Mouse (Mus musculus): ENCODE measurements around the gene Gng5. TPM values are rescaled to one million over a fixed set of nuclear protein-coding genes. Genes with fewer than 3 reads are reported as not detected.

The Gng5 gene
- total and polyA plus RNA-seq, 3 experiments: 287 to 352 (median 299) TPM

- TF ChIP-seq GATA2 (IDR thresholded peaks at IDR 0.05; ENCODE audit: borderline replicate concordance, low read depth, low read length) (no peak), CTCF (IDR thresholded peaks at IDR 0.05; ENCODE audit: low read depth, low read length) (no peak), GATA1 (IDR thresholded peaks at IDR 0.05; ENCODE audit: borderline replicate concordance, low read length) (no peak), TAL1 (conservative IDR thresholded peaks at IDR 0.05; ENCODE audit: low read depth, low read length) (no peak), POLR2AphosphoS5 (IDR thresholded peaks at IDR 0.05; ENCODE audit: insufficient replicate concordance, low read depth, low read length) (no peak)
- DNase-seq (ENCODE audit: low spot score): peak; percentile 80
- Histone ChIP-seq H3K4me3 (ENCODE audit: low read depth, low read length) (peak within 1 kb of the TSS; percentile 88), H3K9me3 (replicated peaks) (no peaks in the 10 kb centered on the region), H3K27me3 (ENCODE audit: insufficient read depth, low read length) (no peaks in the 10 kb centered on the region), H3K36me3 (replicated peaks) (peaks cover 31% of the 10 kb centered on the region), H3K4me1 (ENCODE audit: insufficient read depth, low read depth, low read length) (peaks cover 21% of the 10 kb centered on the region)
- ATAC-seq (ENCODE audit: extremely low read depth, insufficient number of reproducible peaks, low FRiP score, poor library complexity, severe bottlenecking): peak; percentile 97
Observed at GRCm38 (mm10) chr3:146520798-146521651, 21.4 kb downstream of the Gng5 start, which contains the start of gene Rpf1. Rpf1 (minus strand) TSS chr3:146521429.

- no peaks in the 10 kb centered on the region for H3K27me3 ChIP-seq (ENCODE audit: insufficient read depth, low read length)
- no peak for TF ChIP-seq GATA2 (IDR thresholded peaks at IDR 0.05; ENCODE audit: borderline replicate concordance, low read depth, low read length)
- TF ChIP-seq GATA1 (IDR thresholded peaks at IDR 0.05; ENCODE audit: borderline replicate concordance, low read length): no peak
- no peak for TF ChIP-seq TAL1 (conservative IDR thresholded peaks at IDR 0.05; ENCODE audit: low read depth, low read length)
- TF ChIP-seq CTCF (IDR thresholded peaks at IDR 0.05; ENCODE audit: low read depth, low read length): no peak
- no peak for TF ChIP-seq POLR2AphosphoS5 (IDR thresholded peaks at IDR 0.05; ENCODE audit: insufficient replicate concordance, low read depth, low read length)
- DNase-seq (ENCODE audit: low spot score): no peak
- H3K36me3 ChIP-seq (replicated peaks): peaks cover 28% of the 10 kb centered on the region
- H3K4me3 ChIP-seq (ENCODE audit: low read depth, low read length): peak overlapping the region; percentile 88
- ATAC-seq (ENCODE audit: extremely low read depth, insufficient number of reproducible peaks, low FRiP score, poor library complexity, severe bottlenecking): peak; percentile 50
- H3K9me3 ChIP-seq (replicated peaks): no peaks in the 10 kb centered on the region
- H3K4me1 ChIP-seq (ENCODE audit: insufficient read depth, low read depth, low read length): peaks cover 21% of the 10 kb centered on the region
Observed at GRCm38 (mm10) chr3:146521652-146522020, 22.0 kb downstream of the Gng5 start.

GRCm38 (mm10) chr3:146528335-146528734, 28.7 kb downstream of the Gng5 start:
- Histone ChIP-seq H3K4me3 (ENCODE audit: low read depth, low read length) (no peak overlapping the region), H3K27me3 (ENCODE audit: insufficient read depth, low read length) (peaks cover 15% of the 10 kb centered on the region), H3K9me3 (replicated peaks) (no peaks in the 10 kb centered on the region), H3K4me1 (ENCODE audit: insufficient read depth, low read depth, low read length) (0 out of 2 replicates have a peak, but pooled peaks cover 2% of the 10 kb centered on the region), H3K36me3 (replicated peaks) (no peaks in the 10 kb centered on the region)
- TF ChIP-seq GATA2 (IDR thresholded peaks at IDR 0.05; ENCODE audit: borderline replicate concordance, low read depth, low read length) (no peak), POLR2AphosphoS5 (IDR thresholded peaks at IDR 0.05; ENCODE audit: insufficient replicate concordance, low read depth, low read length) (no peak), CTCF (IDR thresholded peaks at IDR 0.05; ENCODE audit: low read depth, low read length) (no peak), TAL1 (conservative IDR thresholded peaks at IDR 0.05; ENCODE audit: low read depth, low read length) (no peak), GATA1 (IDR thresholded peaks at IDR 0.05; ENCODE audit: borderline replicate concordance, low read length) (no peak)
- DNase-seq (ENCODE audit: low spot score) (no peak), ATAC-seq (ENCODE audit: extremely low read depth, insufficient number of reproducible peaks, low FRiP score, poor library complexity, severe bottlenecking) (no peak)

GRCm38 (mm10) chr3:146534986-146535385, 35.4 kb downstream of the Gng5 start:
- no peaks in the 10 kb centered on the region for H3K36me3 ChIP-seq (replicated peaks)
- DNase-seq (ENCODE audit: low spot score) (no peak), ATAC-seq (ENCODE audit: extremely low read depth, insufficient number of reproducible peaks, low FRiP score, poor library complexity, severe bottlenecking) (no peak)
- TF ChIP-seq GATA2 (IDR thresholded peaks at IDR 0.05; ENCODE audit: borderline replicate concordance, low read depth, low read length): no peak
- no peak for TF ChIP-seq GATA1 (IDR thresholded peaks at IDR 0.05; ENCODE audit: borderline replicate concordance, low read length)
- TF ChIP-seq POLR2AphosphoS5 (IDR thresholded peaks at IDR 0.05; ENCODE audit: insufficient replicate concordance, low read depth, low read length): no peak
- no peak for TF ChIP-seq CTCF (IDR thresholded peaks at IDR 0.05; ENCODE audit: low read depth, low read length)
- TF ChIP-seq TAL1 (conservative IDR thresholded peaks at IDR 0.05; ENCODE audit: low read depth, low read length): no peak
- H3K4me1 ChIP-seq (ENCODE audit: insufficient read depth, low read depth, low read length): no peaks in the 10 kb centered on the region
- no peak overlapping the region for H3K4me3 ChIP-seq (ENCODE audit: low read depth, low read length)
- peaks cover 14% of the 10 kb centered on the region for H3K27me3 ChIP-seq (ENCODE audit: insufficient read depth, low read length)
- H3K9me3 ChIP-seq (replicated peaks): no peaks in the 10 kb centered on the region

- Histone ChIP-seq H3K36me3 (replicated peaks) (no peaks in the 10 kb centered on the region), H3K4me1 (ENCODE audit: insufficient read depth, low read depth, low read length) (0 out of 2 replicates have a peak, but pooled peaks cover 6% of the 10 kb centered on the region), H3K4me3 (ENCODE audit: low read depth, low read length) (no peak overlapping the region), H3K9me3 (replicated peaks) (no peaks in the 10 kb centered on the region), H3K27me3 (ENCODE audit: insufficient read depth, low read length) (peaks cover 11% of the 10 kb centered on the region)
- DNase-seq (ENCODE audit: low spot score) (no peak), ATAC-seq (ENCODE audit: extremely low read depth, insufficient number of reproducible peaks, low FRiP score, poor library complexity, severe bottlenecking) (no peak)
- TF ChIP-seq CTCF (IDR thresholded peaks at IDR 0.05; ENCODE audit: low read depth, low read length): no peak
- TF ChIP-seq POLR2AphosphoS5 (IDR thresholded peaks at IDR 0.05; ENCODE audit: insufficient replicate concordance, low read depth, low read length): no peak
- TF ChIP-seq TAL1 (conservative IDR thresholded peaks at IDR 0.05; ENCODE audit: low read depth, low read length): no peak
- no peak for TF ChIP-seq GATA2 (IDR thresholded peaks at IDR 0.05; ENCODE audit: borderline replicate concordance, low read depth, low read length)
- TF ChIP-seq GATA1 (IDR thresholded peaks at IDR 0.05; ENCODE audit: borderline replicate concordance, low read length): no peak
Observed at GRCm38 (mm10) chr3:146540521-146541273, 41.1 kb downstream of the Gng5 start.

- Histone ChIP-seq H3K27me3 (ENCODE audit: insufficient read depth, low read length) (peaks cover 10% of the 10 kb centered on the region), H3K4me1 (ENCODE audit: insufficient read depth, low read depth, low read length) (0 out of 2 replicates have a peak, but pooled peaks cover 6% of the 10 kb centered on the region), H3K36me3 (replicated peaks) (no peaks in the 10 kb centered on the region), H3K4me3 (ENCODE audit: low read depth, low read length) (no peak overlapping the region), H3K9me3 (replicated peaks) (no peaks in the 10 kb centered on the region)
- DNase-seq (ENCODE audit: low spot score): no peak
- TF ChIP-seq TAL1 (conservative IDR thresholded peaks at IDR 0.05; ENCODE audit: low read depth, low read length) (no peak), POLR2AphosphoS5 (IDR thresholded peaks at IDR 0.05; ENCODE audit: insufficient replicate concordance, low read depth, low read length) (no peak), CTCF (IDR thresholded peaks at IDR 0.05; ENCODE audit: low read depth, low read length) (no peak), GATA2 (IDR thresholded peaks at IDR 0.05; ENCODE audit: borderline replicate concordance, low read depth, low read length) (no peak), GATA1 (IDR thresholded peaks at IDR 0.05; ENCODE audit: borderline replicate concordance, low read length) (no peak)
- ATAC-seq (ENCODE audit: extremely low read depth, insufficient number of reproducible peaks, low FRiP score, poor library complexity, severe bottlenecking): no peak
Observed at GRCm38 (mm10) chr3:146543632-146544031, 44.0 kb downstream of the Gng5 start.

All from G1E (cell line).